Mouse (Mus musculus) gastrocnemius, postnatal 36 days (tissue): Measurements from ENCODE around the gene Hoxb8. TPM values are rescaled to one million over a fixed set of nuclear protein-coding genes. Genes with fewer than 3 reads are reported as not detected.

Experiments used
- DNase-seq, 2 experiments: peaks; one replicate each; pipeline ENCODE4 v3.0.0; 2022
- intact Hi-C: fragments of 180-260 bp; cut with DNase I; formaldehyde crosslinking; loops from one replicate; pipeline ENCODE4 v1.15.1; 2025
- total RNA-seq, 2 experiments: library from RNA; stranded (reverse); gene quantifications; 2 replicates each; pipeline ENCODE4 v1.2.3; 2021

Gene Hoxb8
- total RNA-seq, 2 experiments from 2014 or later = 0.15 TPM

- no peak for DNase-seq
- intact Hi-C loops = no loop called here
Observed at GRCm38 (mm10) chr11:96297428-96297827, 15.7 kb downstream of the Hoxb8 start.

DNA sequence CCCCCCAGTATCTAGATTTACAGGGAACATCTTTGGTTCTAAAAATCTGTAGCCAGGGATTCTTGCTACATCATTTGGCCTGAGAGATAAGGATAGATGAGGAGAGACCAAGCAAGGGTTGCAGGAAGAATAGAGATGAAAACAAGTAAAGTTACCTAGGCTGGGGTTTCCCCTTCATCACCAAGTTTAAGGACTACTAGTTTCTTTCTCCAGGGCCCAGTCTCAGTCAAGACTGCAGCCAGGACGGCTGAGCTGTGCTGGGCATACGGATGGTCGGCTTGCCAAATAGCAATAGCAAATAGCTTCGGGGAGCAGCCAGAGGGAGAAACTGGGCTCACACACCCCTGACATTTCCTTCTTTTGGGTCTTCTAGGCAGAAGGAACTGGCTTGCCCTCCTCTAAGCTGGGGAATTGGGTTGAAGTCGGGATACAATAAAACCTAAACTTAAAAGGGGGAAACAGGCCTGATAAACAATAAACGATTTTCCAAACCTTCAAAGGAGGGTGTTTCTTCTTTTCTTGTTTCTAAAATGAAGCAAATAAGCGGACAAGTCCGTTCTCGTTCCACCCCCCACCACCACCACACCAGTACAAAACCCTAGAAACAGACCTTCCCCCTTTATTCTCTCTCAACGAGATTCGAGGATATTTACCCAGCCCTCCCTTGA lies 16.4 kb downstream of the Hoxb8 start:
- intact Hi-C loops = no loop called here
- DNase-seq = no peak

DNA sequence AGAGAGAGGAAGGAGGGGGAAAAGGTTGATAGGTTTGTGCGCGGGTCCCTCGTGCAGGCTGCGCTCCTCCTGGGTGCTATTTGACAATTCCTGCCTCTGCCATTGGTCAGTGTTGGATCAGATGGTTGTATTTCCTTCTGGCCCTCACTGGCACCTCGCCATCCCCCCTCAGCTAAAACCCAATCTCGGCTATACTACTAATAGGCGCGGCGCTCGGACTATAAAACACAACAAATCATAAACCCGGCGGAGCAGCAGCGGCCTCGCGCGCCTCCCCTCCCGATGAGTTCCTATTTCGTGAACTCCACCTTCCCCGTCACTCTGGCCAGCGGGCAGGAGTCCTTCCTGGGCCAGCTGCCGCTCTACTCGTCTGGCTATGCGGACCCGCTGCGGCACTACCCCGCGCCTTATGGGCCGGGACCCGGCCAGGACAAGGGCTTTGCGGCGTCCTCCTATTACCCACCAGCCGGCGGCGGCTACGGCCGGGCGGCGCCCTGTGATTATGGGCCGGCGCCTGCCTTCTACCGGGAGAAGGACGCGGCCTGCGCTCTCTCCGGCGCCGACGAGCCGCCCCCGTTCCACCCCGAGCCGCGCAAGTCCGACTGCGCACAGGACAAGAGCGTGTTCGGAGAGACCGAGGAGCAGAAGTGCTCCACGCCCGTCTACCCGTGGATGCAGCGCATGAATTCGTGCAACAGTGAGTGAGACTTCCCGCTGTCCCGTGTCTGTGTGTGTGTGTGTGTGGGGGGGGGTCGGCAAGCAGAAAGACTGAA lies 17.4 kb downstream of the Hoxb8 start:
- no peak for DNase-seq
- intact Hi-C loops = no loop called here

- DNase-seq = no peak
- intact Hi-C loops = loop anchor here (5.0 kb wide), 2 partner anchors 113 to 238 kb away; no protein-coding TSS in a partner anchor
Observed at GRCm38 (mm10) chr11:96299781-96300180, 18.1 kb downstream of the Hoxb8 start.

GRCm38 (mm10) chr11:96300354-96301063 lies 18.8 kb downstream of the Hoxb8 start:
- DNase-seq = no peak
- intact Hi-C loops = loop anchor here (5.0 kb wide), 2 partner anchors 112 to 237 kb away; no protein-coding TSS in a partner anchor

GRCm38 (mm10) chr11:96301064-96301431 lies 19.3 kb downstream of the Hoxb8 start:
- intact Hi-C loops = loop anchor here (5.0 kb wide), 2 partner anchors 111 to 236 kb away; no protein-coding TSS in a partner anchor

DNA sequence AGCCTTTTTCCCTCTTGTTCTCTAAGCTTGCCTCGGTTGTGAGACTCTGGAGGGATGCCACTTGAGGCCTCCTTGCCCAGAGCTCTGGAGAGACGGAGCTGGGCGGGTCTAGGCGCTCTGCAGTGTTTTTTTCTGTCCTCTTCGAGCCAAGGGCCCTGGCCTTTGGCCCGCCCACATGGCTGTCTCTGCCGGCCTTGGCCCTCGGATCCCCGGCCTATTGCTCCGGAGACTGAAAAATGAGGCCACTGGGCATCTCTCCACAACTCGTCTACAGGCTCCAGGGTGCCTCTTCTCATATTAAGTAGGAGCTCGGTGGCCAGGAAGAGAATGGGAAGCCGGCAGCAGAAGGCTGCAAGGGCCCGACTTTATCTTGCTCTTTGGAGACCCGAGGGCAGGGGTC lies 20.1 kb downstream of the Hoxb8 start:
- intact Hi-C loops = loop anchor here (5.0 kb wide), 2 partner anchors 110 to 235 kb away; no protein-coding TSS in a partner anchor
- DNase-seq = no peak

More at GRCm38 (mm10) chr11:96301064-96301431, 19.3 kb downstream of the Hoxb8 start:
- no peak for DNase-seq

- intact Hi-C loops = loop anchor here (5.0 kb wide), 2 partner anchors 110 to 235 kb away; no protein-coding TSS in a partner anchor
Observed at GRCm38 (mm10) chr11:96302381-96303150, 20.9 kb downstream of the Hoxb8 start.

GRCm38 (mm10) chr11:96303151-96304099 lies 21.7 kb downstream of the Hoxb8 start, which contains the start of gene Hoxb5:
TSS of gene Hoxb5 (plus strand) at chr11:96303336.
- peak in 1 of 2 experiments; percentile 44 for DNase-seq
- intact Hi-C loops = loop anchor here (5.0 kb wide), 2 partner anchors 109 to 234 kb away; no protein-coding TSS in a partner anchor

More at GRCm38 (mm10) chr11:96302381-96303150, 20.9 kb downstream of the Hoxb8 start:
- no peak for DNase-seq

DNA sequence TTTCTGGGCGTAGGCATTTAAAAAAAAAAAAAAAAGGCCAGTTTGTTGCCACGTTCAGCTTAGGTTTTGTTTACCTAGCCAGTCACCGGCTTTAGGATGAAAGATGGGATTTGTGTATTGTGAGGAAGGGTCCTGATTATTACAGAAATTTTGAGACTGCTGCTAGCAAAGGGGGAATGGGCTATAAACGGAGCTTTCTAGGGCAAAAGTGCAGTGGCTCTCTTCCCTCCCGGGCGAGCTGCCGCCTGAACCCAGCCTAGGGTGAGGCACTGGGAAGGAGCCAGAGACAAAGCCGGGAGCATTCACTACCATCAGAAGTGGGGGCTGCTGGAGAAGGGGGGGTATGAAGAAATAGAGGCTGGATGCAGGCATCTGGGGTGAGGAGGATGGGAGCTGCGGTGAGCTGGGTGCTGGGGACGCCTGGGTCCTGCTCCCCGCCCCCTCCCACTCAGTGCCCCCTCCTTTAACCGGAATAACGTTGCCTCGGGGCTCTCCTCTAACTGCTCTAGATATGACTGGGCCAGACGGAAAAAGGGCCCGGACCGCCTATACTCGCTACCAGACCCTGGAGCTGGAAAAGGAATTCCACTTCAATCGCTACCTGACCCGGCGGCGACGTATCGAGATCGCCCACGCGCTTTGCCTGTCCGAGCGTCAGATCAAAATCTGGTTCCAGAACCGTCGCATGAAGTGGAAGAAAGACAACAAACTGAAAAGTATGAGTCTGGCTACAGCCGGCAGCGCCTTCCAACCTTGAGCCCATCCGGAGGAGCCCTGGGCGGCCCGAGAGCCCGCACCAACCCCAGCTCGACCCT lies 22.9 kb downstream of the Hoxb8 start:
- no peak for DNase-seq
- intact Hi-C loops = loop anchor here (5.0 kb wide), 2 partner anchors 108 to 233 kb away; no protein-coding TSS in a partner anchor

GRCm38 (mm10) chr11:96305505-96306182 lies 23.9 kb downstream of the Hoxb8 start:
- DNase-seq = no peak
- intact Hi-C loops = no loop called here

DNA sequence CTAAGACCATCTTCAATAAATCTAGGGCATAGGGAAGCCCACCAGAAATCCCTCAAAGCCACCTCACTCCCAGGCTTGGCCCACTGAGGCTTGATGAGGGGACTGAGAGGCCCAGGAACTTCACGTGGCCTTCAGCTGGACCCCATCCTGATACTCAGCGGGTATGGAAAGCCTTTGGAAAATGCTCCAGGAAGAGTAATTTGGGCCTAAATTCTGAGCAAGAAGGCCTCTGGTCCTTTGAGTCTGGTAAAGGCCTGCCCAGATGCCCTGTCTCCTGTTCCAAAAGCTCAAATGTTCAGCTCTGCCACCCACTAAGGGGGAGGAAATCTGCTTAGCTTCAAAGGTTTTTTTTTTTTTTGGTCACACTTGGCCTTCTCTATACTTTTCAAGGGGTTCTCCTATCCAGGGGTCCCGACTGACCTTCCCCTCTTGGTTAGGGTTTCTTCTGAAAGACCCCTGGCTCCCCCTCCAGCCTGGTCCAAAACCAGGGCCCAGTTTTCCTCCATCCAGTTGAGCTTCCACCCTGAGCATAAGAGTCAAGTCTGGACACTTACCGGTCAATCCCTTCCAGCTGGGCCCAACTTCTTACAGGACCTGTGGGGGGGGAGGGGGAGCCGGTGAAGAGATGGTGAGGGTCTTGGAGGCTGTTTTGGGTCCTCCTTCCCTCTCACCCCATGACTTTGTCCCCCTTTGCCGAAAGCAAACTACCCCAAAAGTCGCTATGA lies 24.6 kb downstream of the Hoxb8 start:
- intact Hi-C loops = no loop called here
- no peak for DNase-seq

DNA sequence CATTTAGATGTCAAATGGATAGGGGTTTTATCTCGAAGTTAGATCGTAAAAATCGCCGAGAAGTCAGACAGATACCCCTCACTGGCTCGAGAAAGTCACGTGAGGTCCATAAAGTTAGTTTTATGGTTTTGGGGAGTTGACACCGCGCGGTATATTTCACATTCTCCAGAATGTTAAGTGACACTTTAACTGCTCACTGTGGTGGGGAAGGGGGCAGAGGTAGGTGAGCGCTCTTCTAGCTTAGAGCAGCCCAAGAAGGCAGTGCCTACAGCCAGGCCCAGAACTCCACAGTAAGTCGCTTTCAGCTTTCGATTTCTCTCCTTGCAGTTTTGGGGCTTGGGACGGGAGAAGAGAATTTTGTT lies 25.2 kb downstream of the Hoxb8 start:
- no peak for DNase-seq
- intact Hi-C loops = no loop called here

GRCm38 (mm10) chr11:96308763-96309162 lies 27.1 kb downstream of the Hoxb8 start:
- DNase-seq = no peak
- intact Hi-C loops = no loop called here

GRCm38 (mm10) chr11:96309288-96309687 lies 27.6 kb downstream of the Hoxb8 start:
- intact Hi-C loops = no loop called here
- DNase-seq = no peak

DNA sequence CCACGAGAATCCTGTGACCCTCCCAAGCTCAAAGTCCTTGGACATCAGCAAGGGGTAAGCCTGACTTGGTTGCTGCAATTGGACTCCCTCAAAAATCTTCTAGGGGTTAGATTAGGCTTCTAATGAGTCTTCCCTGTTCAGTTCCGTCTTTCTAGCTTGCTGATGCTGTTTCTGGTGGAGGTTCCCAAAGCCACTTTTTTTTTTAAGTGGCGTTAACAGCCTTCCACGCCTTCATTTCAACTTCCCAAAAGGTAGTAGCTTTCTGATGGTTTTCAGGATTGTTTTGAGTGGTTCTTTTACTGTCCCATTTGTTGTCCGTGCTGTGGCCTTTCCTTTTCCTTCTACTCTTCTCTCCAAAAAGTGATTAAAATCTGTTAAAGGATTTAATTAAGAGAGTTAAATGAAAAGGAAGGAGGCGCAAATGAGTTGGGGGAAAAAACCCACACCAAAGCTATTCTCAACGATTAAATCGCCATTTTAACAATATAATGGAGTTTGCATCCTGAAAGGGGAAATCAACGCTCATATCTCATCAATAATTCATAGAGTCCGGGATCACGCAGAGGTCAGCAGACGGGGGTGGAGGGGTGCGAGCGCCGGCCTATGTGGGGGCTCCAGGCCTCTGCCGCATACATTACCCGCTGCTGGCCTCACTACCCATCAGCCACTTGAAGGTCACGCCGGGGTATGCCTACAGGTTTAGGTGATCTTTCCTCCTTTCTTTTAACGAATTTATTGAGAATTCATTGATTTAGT lies 28.7 kb downstream of the Hoxb8 start:
- DNase-seq = no peak
- intact Hi-C loops = no loop called here
